Mouse (Mus musculus) right cerebral cortex, postnatal 25 days (tissue): ENCODE data around the gene Dnmt3c.

Experiments
- DNase-seq: peaks from one replicate; pipeline ENCODE4 v3.0.0; 2022

The Dnmt3c gene

GRCm38 (mm10) chr2:153724424-153724823 is 28.0 kb downstream of the Dnmt3c start:
- DNase-seq = no peak

- no peak for DNase-seq
These were observed 28.4 kb downstream of the Dnmt3c start for GRCm38 (mm10) chr2:153724871-153725270.

GRCm38 (mm10) chr2:153725291-153725690 is 28.8 kb downstream of the Dnmt3c start:
- DNase-seq = no peak

GRCm38 (mm10) chr2:153734033-153734432 is 37.6 kb downstream of the Dnmt3c start:
- no peak for DNase-seq

GRCm38 (mm10) chr2:153740500-153741436 is 44.3 kb downstream of the Dnmt3c start, which contains the start of gene Mapre1:
Gene Mapre1 (plus strand): TSS chr2:153741274.
- peak; percentile 100 for DNase-seq

- DNase-seq = no peak
These were observed 45.1 kb downstream of the Dnmt3c start for GRCm38 (mm10) chr2:153741437-153742065.

- DNase-seq = no peak
These were observed 51.5 kb downstream of the Dnmt3c start for GRCm38 (mm10) chr2:153747994-153748393.

- DNase-seq = no peak
These were observed 53.9 kb downstream of the Dnmt3c start for GRCm38 (mm10) chr2:153750363-153750762.

GRCm38 (mm10) chr2:153762121-153762520 is 65.7 kb downstream of the Dnmt3c start:
- no peak for DNase-seq

GRCm38 (mm10) chr2:153767484-153767883 is 71.0 kb downstream of the Dnmt3c start:
- DNase-seq = no peak

GRCm38 (mm10) chr2:153768881-153769280 is 72.4 kb downstream of the Dnmt3c start:
- no peak for DNase-seq

- DNase-seq = no peak
These were observed 76.5 kb downstream of the Dnmt3c start for GRCm38 (mm10) chr2:153772950-153773349.

GRCm38 (mm10) chr2:153775472-153775871 is 79.0 kb downstream of the Dnmt3c start:
- no peak for DNase-seq

GRCm38 (mm10) chr2:153778638-153779362 is 82.3 kb downstream of the Dnmt3c start:
- peak; percentile 58 for DNase-seq
